Mouse (Mus musculus): ENCODE data around the gene Prkar1b. TPM values are rescaled to one million over a fixed set of nuclear protein-coding genes. Genes with fewer than 3 reads are reported as not detected.

Prkar1b gene
- polyA plus RNA-seq, 1 experiment: 1.3 TPM

GRCm38 (mm10) chr5:139042299-139042698 lies 107.5 kb downstream of the Prkar1b start:
- no peaks in the 10 kb centered on the region for H3K79me2 ChIP-seq (ENCODE audit: control insufficient read depth, insufficient read depth)
- H3K4me3 ChIP-seq: no peak overlapping the region
- H3K4me2 ChIP-seq (ENCODE audit: low read depth): no peak overlapping the region
- no peak for TF ChIP-seq MYOD1 (IDR thresholded peaks at IDR 0.05; ENCODE audit: control insufficient read depth in 1 of 3, insufficient read length in 2 of 3, low read depth in 2 of 3)
- no peak for TF ChIP-seq TCF12 (IDR thresholded peaks at IDR 0.05; ENCODE audit: insufficient read depth, poor library complexity, severe bottlenecking)
- TF ChIP-seq POLR2A (IDR thresholded peaks at IDR 0.05; ENCODE audit: insufficient read length, low read depth): no peak
- no peak for TF ChIP-seq MAX (IDR thresholded peaks at IDR 0.05; ENCODE audit: low read depth)
- TF ChIP-seq CEBPB (IDR thresholded peaks at IDR 0.05; ENCODE audit: insufficient read depth, poor library complexity, severe bottlenecking): no peak
- no peak for TF ChIP-seq REST (IDR thresholded peaks at IDR 0.05; ENCODE audit: insufficient read depth, insufficient read length)
- TF ChIP-seq SRF (IDR thresholded peaks at IDR 0.05; ENCODE audit: control insufficient read depth, insufficient read length, low read depth): no peak
- TF ChIP-seq MYOG (IDR thresholded peaks at IDR 0.05; ENCODE audit: control insufficient read depth in 1 of 3, insufficient read depth in 1 of 3, insufficient read length in 2 of 3, low read depth in 2 of 3): no peak
- no peak for TF ChIP-seq E2F4 (IDR thresholded peaks at IDR 0.05; ENCODE audit: insufficient read depth)
- no peak for TF ChIP-seq POLR2AphosphoS2 (IDR thresholded peaks at IDR 0.05; ENCODE audit: insufficient read length, low read depth)
- TF ChIP-seq TCF3 (IDR thresholded peaks at IDR 0.05; ENCODE audit: insufficient read length, low read depth): no peak
- H3ac ChIP-seq (ENCODE audit: control insufficient read depth, insufficient read length): no peak overlapping the region
- H3K36me3 ChIP-seq (ENCODE audit: control insufficient read depth, insufficient read depth): no peaks in the 10 kb centered on the region
- H3K27me3 ChIP-seq (ENCODE audit: control insufficient read depth, insufficient read depth, insufficient read length): no peaks in the 10 kb centered on the region

- no peak overlapping the region for H3K4me3 ChIP-seq
- no peak overlapping the region for H3ac ChIP-seq (ENCODE audit: control insufficient read depth, insufficient read length)
- H3K27me3 ChIP-seq (ENCODE audit: control insufficient read depth, insufficient read depth, insufficient read length): no peaks in the 10 kb centered on the region
- H3K36me3 ChIP-seq (ENCODE audit: control insufficient read depth, insufficient read depth): no peaks in the 10 kb centered on the region
- no peak overlapping the region for H3K4me2 ChIP-seq (ENCODE audit: low read depth)
- TF ChIP-seq E2F4 (IDR thresholded peaks at IDR 0.05; ENCODE audit: insufficient read depth): no peak
- TF ChIP-seq USF1 (IDR thresholded peaks at IDR 0.05; ENCODE audit: low read depth): no peak
- H3K79me2 ChIP-seq (ENCODE audit: control insufficient read depth, insufficient read depth): no peaks in the 10 kb centered on the region
Measured at GRCm38 (mm10) chr5:139035171-139035570, 114.6 kb downstream of the Prkar1b start.

GRCm38 (mm10) chr5:139034746-139035145 lies 115.1 kb downstream of the Prkar1b start:
- no peak for TF ChIP-seq MYOD1 (IDR thresholded peaks at IDR 0.05; ENCODE audit: control insufficient read depth in 1 of 3, insufficient read length in 2 of 3, low read depth in 2 of 3)
- no peak for TF ChIP-seq MAX (IDR thresholded peaks at IDR 0.05; ENCODE audit: low read depth)
- no peak for TF ChIP-seq POLR2AphosphoS2 (IDR thresholded peaks at IDR 0.05; ENCODE audit: insufficient read length, low read depth)
- TF ChIP-seq USF1 (IDR thresholded peaks at IDR 0.05; ENCODE audit: low read depth): no peak
- H3K36me3 ChIP-seq (ENCODE audit: control insufficient read depth, insufficient read depth): no peaks in the 10 kb centered on the region
- H3ac ChIP-seq (ENCODE audit: control insufficient read depth, insufficient read length): no peak overlapping the region
- no peak overlapping the region for H3K4me3 ChIP-seq
- H3K4me2 ChIP-seq (ENCODE audit: low read depth): no peak overlapping the region
- H3K27me3 ChIP-seq (ENCODE audit: control insufficient read depth, insufficient read depth, insufficient read length): no peaks in the 10 kb centered on the region
- H3K79me2 ChIP-seq (ENCODE audit: control insufficient read depth, insufficient read depth): no peaks in the 10 kb centered on the region

GRCm38 (mm10) chr5:139033406-139034317 lies 116.1 kb downstream of the Prkar1b start:
- Histone ChIP-seq H3K4me2 (ENCODE audit: low read depth) (peak overlapping the region; percentile 18), H3K4me3 (no peak overlapping the region), H3K79me2 (ENCODE audit: control insufficient read depth, insufficient read depth) (no peaks in the 10 kb centered on the region), H3K27me3 (ENCODE audit: control insufficient read depth, insufficient read depth, insufficient read length) (no peaks in the 10 kb centered on the region), H3ac (ENCODE audit: control insufficient read depth, insufficient read length) (no peak overlapping the region), H3K36me3 (ENCODE audit: control insufficient read depth, insufficient read depth) (no peaks in the 10 kb centered on the region)
- no peak for TF ChIP-seq TCF12 (IDR thresholded peaks at IDR 0.05; ENCODE audit: insufficient read depth, poor library complexity, severe bottlenecking)
- TF ChIP-seq POLR2AphosphoS2 (IDR thresholded peaks at IDR 0.05; ENCODE audit: insufficient read length, low read depth): no peak
- TF ChIP-seq TCF3 (IDR thresholded peaks at IDR 0.05; ENCODE audit: insufficient read length, low read depth): no peak
- no peak for TF ChIP-seq USF1 (IDR thresholded peaks at IDR 0.05; ENCODE audit: low read depth)
- TF ChIP-seq MYOD1 (IDR thresholded peaks at IDR 0.05; ENCODE audit: control insufficient read depth in 1 of 3, insufficient read length in 2 of 3, low read depth in 2 of 3): no peak
- no peak for TF ChIP-seq CEBPB (IDR thresholded peaks at IDR 0.05; ENCODE audit: insufficient read depth, poor library complexity, severe bottlenecking)
- no peak for TF ChIP-seq MYOG (IDR thresholded peaks at IDR 0.05; ENCODE audit: control insufficient read depth in 1 of 3, insufficient read depth in 1 of 3, insufficient read length in 2 of 3, low read depth in 2 of 3)

- Histone ChIP-seq H3K36me3 (ENCODE audit: control insufficient read depth, insufficient read depth) (no peaks in the 10 kb centered on the region), H3K79me2 (ENCODE audit: control insufficient read depth, insufficient read depth) (no peaks in the 10 kb centered on the region), H3K4me2 (ENCODE audit: low read depth) (no peak overlapping the region), H3K4me3 (no peak overlapping the region), H3ac (ENCODE audit: control insufficient read depth, insufficient read length) (no peak overlapping the region), H3K27me3 (ENCODE audit: control insufficient read depth, insufficient read depth, insufficient read length) (no peaks in the 10 kb centered on the region)
- TF ChIP-seq TCF12 (IDR thresholded peaks at IDR 0.05; ENCODE audit: insufficient read depth, poor library complexity, severe bottlenecking) (no peak), REST (IDR thresholded peaks at IDR 0.05; ENCODE audit: insufficient read depth, insufficient read length) (no peak), MYOD1 (IDR thresholded peaks at IDR 0.05; ENCODE audit: control insufficient read depth in 1 of 3, insufficient read length in 2 of 3, low read depth in 2 of 3) (no peak), POLR2AphosphoS2 (IDR thresholded peaks at IDR 0.05; ENCODE audit: insufficient read length, low read depth) (no peak), MAX (IDR thresholded peaks at IDR 0.05; ENCODE audit: low read depth) (no peak), SRF (IDR thresholded peaks at IDR 0.05; ENCODE audit: control insufficient read depth, insufficient read length, low read depth) (no peak), POLR2A (IDR thresholded peaks at IDR 0.05; ENCODE audit: insufficient read length, low read depth) (no peak), CEBPB (IDR thresholded peaks at IDR 0.05; ENCODE audit: insufficient read depth, poor library complexity, severe bottlenecking) (no peak), TCF3 (IDR thresholded peaks at IDR 0.05; ENCODE audit: insufficient read length, low read depth) (no peak), E2F4 (IDR thresholded peaks at IDR 0.05; ENCODE audit: insufficient read depth) (no peak), MYOG (IDR thresholded peaks at IDR 0.05; ENCODE audit: control insufficient read depth in 1 of 3, insufficient read depth in 1 of 3, insufficient read length in 2 of 3, low read depth in 2 of 3) (no peak), USF1 (IDR thresholded peaks at IDR 0.05; ENCODE audit: low read depth) (no peak)
Measured at GRCm38 (mm10) chr5:139027603-139028002, 122.2 kb downstream of the Prkar1b start.
